Mouse (Mus musculus) stomach, postnatal 0 days (tissue): ENCODE measurements around the gene Ubr4.

Experiments used
- CTCF ChIP-seq: IDR thresholded peaks from 2 replicates; pipeline ENCODE4 v1.5.1; 2016; ENCODE audit warnings: antibody characterized with exemption, low read depth, mild to moderate bottlenecking, moderate library complexity
- EP300 ChIP-seq: optimal IDR thresholded peaks from 2 replicates; pipeline ENCODE3; 2016; ENCODE audit warnings: antibody characterized with exemption

GRCm38 (mm10) chr4:139532081-139532480 lies 179.7 kb downstream of the Ubr4 start:
- no peak for TF ChIP-seq CTCF
- no peak for TF ChIP-seq EP300
